Mouse (Mus musculus): ENCODE data around the gene Fgfr2. TPM values are rescaled to one million over a fixed set of nuclear protein-coding genes. Genes with fewer than 3 reads are reported as not detected.

The Fgfr2 gene
- polyA plus RNA-seq, 1 experiment from 2014 or later = 133 TPM

- Histone ChIP-seq H3K36me3 (ENCODE audit: control insufficient read depth, insufficient read depth, low read length) (no peaks in the 10 kb centered on the region), H3K4me2 (replicated peaks; ENCODE audit: low read depth, low read length) (no peak overlapping the region), H3K9ac (ENCODE audit: low read depth, low read length) (no peak overlapping the region), H3K4me1 (ENCODE audit: control insufficient read depth, insufficient read depth, low read length) (peaks cover 11% of the 10 kb centered on the region), H3K27me3 (ENCODE audit: control insufficient read depth, insufficient read depth, low read length) (no peaks in the 10 kb centered on the region), H3K27ac (ENCODE audit: low read depth, low read length) (peak overlapping the region; percentile 77; the same call in 1 of the 2 replicates), H3K9me3 (ENCODE audit: control insufficient read depth, low read length) (no peaks in the 10 kb centered on the region), H3K4me3 (ENCODE audit: low read length) (no peak overlapping the region)
- WGBS = 76% methylated on average over 14 of the region's 14 CpGs
- no peak for ATAC-seq (ENCODE audit: low FRiP score, low TSS enrichment)
Observed at GRCm38 (mm10) chr7:132339041-132339839, 783.9 kb downstream of the Fgfr2 start.

GRCm38 (mm10) chr7:132338350-132338749 lies 784.8 kb downstream of the Fgfr2 start:
- ATAC-seq (ENCODE audit: low FRiP score, low TSS enrichment) = no peak

GRCm38 (mm10) chr7:132337268-132337917 lies 785.8 kb downstream of the Fgfr2 start:
- 71% methylated on average over 11 of the region's 11 CpGs for WGBS
- peaks cover 11% of the 10 kb centered on the region for H3K4me1 ChIP-seq (ENCODE audit: control insufficient read depth, insufficient read depth, low read length)
- H3K27me3 ChIP-seq (ENCODE audit: control insufficient read depth, insufficient read depth, low read length) = no peaks in the 10 kb centered on the region
- H3K4me3 ChIP-seq (ENCODE audit: low read length) = no peak overlapping the region
- H3K9me3 ChIP-seq (ENCODE audit: control insufficient read depth, low read length) = no peaks in the 10 kb centered on the region
- peak overlapping the region; percentile 51; the same call in 1 of the 2 replicates for H3K27ac ChIP-seq (ENCODE audit: low read depth, low read length)
- H3K9ac ChIP-seq (ENCODE audit: low read depth, low read length) = no peak overlapping the region
- H3K36me3 ChIP-seq (ENCODE audit: control insufficient read depth, insufficient read depth, low read length) = no peaks in the 10 kb centered on the region
- no peak overlapping the region for H3K4me2 ChIP-seq (replicated peaks; ENCODE audit: low read depth, low read length)
- no peak for ATAC-seq (ENCODE audit: low FRiP score, low TSS enrichment)

More at GRCm38 (mm10) chr7:132338350-132338749, 784.8 kb downstream of the Fgfr2 start:
- H3K9me3 ChIP-seq (ENCODE audit: control insufficient read depth, low read length) = no peaks in the 10 kb centered on the region
- H3K4me3 ChIP-seq (ENCODE audit: low read length) = no peak overlapping the region
- no peak overlapping the region for H3K4me2 ChIP-seq (replicated peaks; ENCODE audit: low read depth, low read length)
- no peaks in the 10 kb centered on the region for H3K36me3 ChIP-seq (ENCODE audit: control insufficient read depth, insufficient read depth, low read length)
- peaks cover 11% of the 10 kb centered on the region for H3K4me1 ChIP-seq (ENCODE audit: control insufficient read depth, insufficient read depth, low read length)
- H3K27ac ChIP-seq (ENCODE audit: low read depth, low read length) = peak overlapping the region; percentile 77; the same call in 1 of the 2 replicates
- H3K27me3 ChIP-seq (ENCODE audit: control insufficient read depth, insufficient read depth, low read length) = no peaks in the 10 kb centered on the region
- H3K9ac ChIP-seq (ENCODE audit: low read depth, low read length) = no peak overlapping the region
- 61% methylated on average over 6 of the region's 6 CpGs for WGBS

GRCm38 (mm10) chr7:132336781-132337180 lies 786.4 kb downstream of the Fgfr2 start:
- no peak overlapping the region for H3K4me3 ChIP-seq (ENCODE audit: low read length)
- no peak overlapping the region for H3K9ac ChIP-seq (ENCODE audit: low read depth, low read length)
- H3K4me1 ChIP-seq (ENCODE audit: control insufficient read depth, insufficient read depth, low read length) = peaks cover 11% of the 10 kb centered on the region
- WGBS = 54% methylated on average over 3 of the region's 3 CpGs
- no peak overlapping the region for H3K27ac ChIP-seq (ENCODE audit: low read depth, low read length)
- H3K9me3 ChIP-seq (ENCODE audit: control insufficient read depth, low read length) = no peaks in the 10 kb centered on the region
- no peaks in the 10 kb centered on the region for H3K36me3 ChIP-seq (ENCODE audit: control insufficient read depth, insufficient read depth, low read length)
- ATAC-seq (ENCODE audit: low FRiP score, low TSS enrichment) = no peak
- no peaks in the 10 kb centered on the region for H3K27me3 ChIP-seq (ENCODE audit: control insufficient read depth, insufficient read depth, low read length)
- no peak overlapping the region for H3K4me2 ChIP-seq (replicated peaks; ENCODE audit: low read depth, low read length)

- H3K4me2 ChIP-seq (replicated peaks; ENCODE audit: low read depth, low read length) = no peak overlapping the region
- no peak for ATAC-seq (ENCODE audit: low FRiP score, low TSS enrichment)
- H3K4me1 ChIP-seq (ENCODE audit: control insufficient read depth, insufficient read depth, low read length) = peaks cover 11% of the 10 kb centered on the region
- WGBS = 89% methylated on average over 4 of the region's 4 CpGs
- H3K9me3 ChIP-seq (ENCODE audit: control insufficient read depth, low read length) = no peaks in the 10 kb centered on the region
- H3K27ac ChIP-seq (ENCODE audit: low read depth, low read length) = no peak overlapping the region
- H3K9ac ChIP-seq (ENCODE audit: low read depth, low read length) = no peak overlapping the region
- H3K27me3 ChIP-seq (ENCODE audit: control insufficient read depth, insufficient read depth, low read length) = no peaks in the 10 kb centered on the region
- no peaks in the 10 kb centered on the region for H3K36me3 ChIP-seq (ENCODE audit: control insufficient read depth, insufficient read depth, low read length)
- no peak overlapping the region for H3K4me3 ChIP-seq (ENCODE audit: low read length)
Observed at GRCm38 (mm10) chr7:132335367-132335766, 787.8 kb downstream of the Fgfr2 start.

- H3K4me2 ChIP-seq (replicated peaks; ENCODE audit: low read depth, low read length) = no peak overlapping the region
- H3K9me3 ChIP-seq (ENCODE audit: control insufficient read depth, low read length) = no peaks in the 10 kb centered on the region
- H3K36me3 ChIP-seq (ENCODE audit: control insufficient read depth, insufficient read depth, low read length) = no peaks in the 10 kb centered on the region
- no peak for ATAC-seq (ENCODE audit: low FRiP score, low TSS enrichment)
- no peak overlapping the region for H3K4me3 ChIP-seq (ENCODE audit: low read length)
- H3K4me1 ChIP-seq (ENCODE audit: control insufficient read depth, insufficient read depth, low read length) = peaks cover 11% of the 10 kb centered on the region
- 80% methylated on average over 1 of the region's 1 CpGs for WGBS
- no peaks in the 10 kb centered on the region for H3K27me3 ChIP-seq (ENCODE audit: control insufficient read depth, insufficient read depth, low read length)
- H3K9ac ChIP-seq (ENCODE audit: low read depth, low read length) = no peak overlapping the region
- no peak overlapping the region for H3K27ac ChIP-seq (ENCODE audit: low read depth, low read length)
Observed at GRCm38 (mm10) chr7:132333078-132333477, 790.1 kb downstream of the Fgfr2 start.

GRCm38 (mm10) chr7:132332176-132332575 lies 791.0 kb downstream of the Fgfr2 start:
- WGBS = 55% methylated on average over 11 of the region's 11 CpGs
- H3K27ac ChIP-seq (ENCODE audit: low read depth, low read length) = no peak overlapping the region
- H3K4me1 ChIP-seq (ENCODE audit: control insufficient read depth, insufficient read depth, low read length) = peaks cover 3% of the 10 kb centered on the region; the same call in 1 of the 2 replicates
- 0 out of 2 replicates have a peak, but pooled peaks have one; percentile 37 for ATAC-seq (ENCODE audit: low FRiP score, low TSS enrichment)
- no peak overlapping the region for H3K4me3 ChIP-seq (ENCODE audit: low read length)
- no peaks in the 10 kb centered on the region for H3K36me3 ChIP-seq (ENCODE audit: control insufficient read depth, insufficient read depth, low read length)
- H3K9me3 ChIP-seq (ENCODE audit: control insufficient read depth, low read length) = no peaks in the 10 kb centered on the region
- H3K27me3 ChIP-seq (ENCODE audit: control insufficient read depth, insufficient read depth, low read length) = no peaks in the 10 kb centered on the region
- H3K4me2 ChIP-seq (replicated peaks; ENCODE audit: low read depth, low read length) = no peak overlapping the region
- H3K9ac ChIP-seq (ENCODE audit: low read depth, low read length) = no peak overlapping the region

- ATAC-seq (ENCODE audit: low FRiP score, low TSS enrichment) = no peak
Observed at GRCm38 (mm10) chr7:132330179-132330578, 793.0 kb downstream of the Fgfr2 start.

GRCm38 (mm10) chr7:132328648-132329047 lies 794.5 kb downstream of the Fgfr2 start:
- 87% methylated on average over 1 of the region's 1 CpGs for WGBS
- Histone ChIP-seq H3K9me3 (ENCODE audit: control insufficient read depth, low read length) (no peaks in the 10 kb centered on the region), H3K36me3 (ENCODE audit: control insufficient read depth, insufficient read depth, low read length) (no peaks in the 10 kb centered on the region), H3K27ac (ENCODE audit: low read depth, low read length) (no peak overlapping the region), H3K4me2 (replicated peaks; ENCODE audit: low read depth, low read length) (no peak overlapping the region), H3K9ac (ENCODE audit: low read depth, low read length) (no peak overlapping the region), H3K27me3 (ENCODE audit: control insufficient read depth, insufficient read depth, low read length) (no peaks in the 10 kb centered on the region), H3K4me1 (ENCODE audit: control insufficient read depth, insufficient read depth, low read length) (peaks cover 3% of the 10 kb centered on the region; the same call in 1 of the 2 replicates), H3K4me3 (ENCODE audit: low read length) (no peak overlapping the region)
- no peak for ATAC-seq (ENCODE audit: low FRiP score, low TSS enrichment)

More at GRCm38 (mm10) chr7:132330179-132330578, 793.0 kb downstream of the Fgfr2 start:
- no peak overlapping the region for H3K4me2 ChIP-seq (replicated peaks; ENCODE audit: low read depth, low read length)
- WGBS = 58% methylated on average over 1 of the region's 1 CpGs
- no peak overlapping the region for H3K27ac ChIP-seq (ENCODE audit: low read depth, low read length)
- H3K36me3 ChIP-seq (ENCODE audit: control insufficient read depth, insufficient read depth, low read length) = no peaks in the 10 kb centered on the region
- H3K9me3 ChIP-seq (ENCODE audit: control insufficient read depth, low read length) = no peaks in the 10 kb centered on the region
- H3K9ac ChIP-seq (ENCODE audit: low read depth, low read length) = no peak overlapping the region
- H3K4me3 ChIP-seq (ENCODE audit: low read length) = no peak overlapping the region
- H3K4me1 ChIP-seq (ENCODE audit: control insufficient read depth, insufficient read depth, low read length) = peaks cover 3% of the 10 kb centered on the region; the same call in 1 of the 2 replicates
- H3K27me3 ChIP-seq (ENCODE audit: control insufficient read depth, insufficient read depth, low read length) = no peaks in the 10 kb centered on the region

All from kidney, embryonic 14.5 days (tissue).